Mouse (Mus musculus) intestine, embryonic 16.5 days (tissue): ENCODE results near the gene Tectb. TPM values are rescaled to one million over a fixed set of nuclear protein-coding genes. Genes with fewer than 3 reads are reported as not detected.
A peak's percentile ranks its signal among the peaks of the same experiment; 100 is the strongest.

Experiments used
- ATAC-seq: fragments of 200-750 bp; cut with Nextera tagmentation; 2 replicates; pipeline ENCODE4 v1.8.0; 2017; ENCODE audit warnings: moderate TSS enrichment, moderate library complexity
- H3K27ac ChIP-seq: fragments of 300-500 bp; sonication (generic); 2 replicates; pipeline ENCODE4 v1.5.1; 2014; ENCODE audit warnings: mild to moderate bottlenecking, low read length
- H3K27me3 ChIP-seq: fragments of 300-500 bp; sonication (generic); replicated peaks from 2 replicates; pipeline ENCODE4 v1.6.1; 2014; ENCODE audit warnings: low read length, control low read depth, mixed read lengths; ENCODE audit not compliant: control insufficient read depth, insufficient read depth
- H3K36me3 ChIP-seq: fragments of 300-500 bp; sonication (generic); 2 replicates; pipeline ENCODE4 v1.6.1; 2014; ENCODE audit warnings: low read length, control low read depth; ENCODE audit not compliant: control insufficient read depth, insufficient read depth
- H3K4me1 ChIP-seq: fragments of 300-500 bp; sonication (generic); 2 replicates; pipeline ENCODE4 v1.6.1; 2014; ENCODE audit warnings: low read length, control low read depth, mixed read lengths; ENCODE audit not compliant: control insufficient read depth, insufficient read depth
- H3K4me2 ChIP-seq: fragments of 300-500 bp; sonication (generic); 2 replicates; pipeline ENCODE4 v1.6.1; 2014; ENCODE audit warnings: low read depth, low read length, control low read depth
- H3K4me3 ChIP-seq: fragments of 300-500 bp; sonication (generic); 2 replicates; pipeline ENCODE4 v1.5.1; 2014; ENCODE audit warnings: mild to moderate bottlenecking, low read length
- H3K9ac ChIP-seq: fragments of 300-500 bp; sonication (generic); 2 replicates; pipeline ENCODE4 v1.6.1; 2014; ENCODE audit warnings: low read depth, low read length
- H3K9me3 ChIP-seq: fragments of 300-500 bp; sonication (generic); 2 replicates; pipeline ENCODE4 v1.6.1; 2016; ENCODE audit warnings: low read length, control low read depth; ENCODE audit not compliant: control insufficient read depth
- WGBS: fragments of 180-500 bp; shearing (Covaris S2); extraction: QIAGEN DNeasy Blood & Tissue Kit; methylation state at CpG from one replicate; pipeline ENCODE4 v1.1.7; 2014; 5-methylcytosine and 5-hydroxymethylcytosine counted together
- polyA plus RNA-seq: library from polyadenylated mRNA; unstranded; fragments of >200 nt; fragmentation: Nextera tagmentation; extraction: Ambion mirVana; gene quantifications from 2 replicates; pipeline ENCODE4 v1.2.1, GENCODE M21; 2015

Tectb gene
- polyA plus RNA-seq, 1 experiment from 2014 or later, result 0.18 TPM

GRCm38 (mm10) chr19:55211698-55212097 is 31.2 kb downstream of the Tectb start:
- no peaks in the 10 kb centered on the region for H3K4me1 ChIP-seq
- no peaks in the 10 kb centered on the region for H3K27me3 ChIP-seq
- no peak overlapping the region for H3K27ac ChIP-seq
- no peaks in the 10 kb centered on the region for H3K9me3 ChIP-seq
- WGBS, result 90% methylated on average over 1 of the region's 1 CpGs
- ATAC-seq, result no peak
- no peak overlapping the region for H3K9ac ChIP-seq
- H3K4me3 ChIP-seq, result no peak overlapping the region
- H3K36me3 ChIP-seq, result no peaks in the 10 kb centered on the region
- H3K4me2 ChIP-seq, result no peak overlapping the region

DNA sequence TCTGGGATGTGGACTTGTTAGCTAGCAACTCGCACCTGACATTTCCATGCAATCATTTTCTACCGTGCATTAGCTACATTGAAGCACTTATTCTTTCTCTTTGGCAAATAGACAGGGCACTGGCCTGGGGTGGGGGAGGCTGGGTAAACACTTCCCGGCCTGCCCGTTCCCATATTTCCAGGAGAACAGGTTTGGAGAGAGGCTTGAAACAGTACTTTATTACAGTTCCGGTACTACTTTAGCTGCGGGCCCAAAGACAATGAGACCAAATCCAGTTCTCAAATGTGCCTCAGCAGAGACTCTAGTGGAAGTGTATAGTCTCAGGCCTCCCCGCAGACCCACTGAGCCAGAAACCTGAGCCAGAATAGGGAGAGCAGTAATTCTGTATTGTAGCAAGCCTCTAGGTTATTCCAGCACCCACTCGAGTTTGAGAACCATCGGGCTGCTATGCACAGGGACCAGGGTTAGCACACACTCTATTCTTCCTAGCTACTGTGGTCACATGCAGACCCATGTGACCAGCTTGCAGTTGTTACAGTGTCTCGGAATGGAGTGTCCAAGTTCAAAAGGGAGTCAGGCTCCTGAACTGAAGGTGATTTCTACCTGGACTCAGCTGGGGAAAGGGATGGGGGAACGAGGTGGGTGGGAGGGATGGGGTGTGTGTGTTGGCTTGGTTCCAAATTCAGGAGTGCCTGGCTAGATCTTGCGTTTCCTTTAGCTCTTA is 33.2 kb downstream of the Tectb start:
- peak; percentile 45; the same call in 1 of the 2 replicates for ATAC-seq
- no peak overlapping the region for H3K27ac ChIP-seq
- H3K9ac ChIP-seq, result no peak overlapping the region
- 52% methylated on average over 12 of the region's 12 CpGs for WGBS
- no peak overlapping the region for H3K4me2 ChIP-seq
- no peaks in the 10 kb centered on the region for H3K36me3 ChIP-seq
- no peak overlapping the region for H3K4me3 ChIP-seq
- no peaks in the 10 kb centered on the region for H3K27me3 ChIP-seq
- peaks cover 7% of the 10 kb centered on the region for H3K4me1 ChIP-seq
- no peaks in the 10 kb centered on the region for H3K9me3 ChIP-seq

- no peak for ATAC-seq
- Histone ChIP-seq H3K4me2 (no peak overlapping the region), H3K9ac (no peak overlapping the region), H3K27me3 (no peaks in the 10 kb centered on the region), H3K9me3 (no peaks in the 10 kb centered on the region), H3K4me1 (peaks cover 8% of the 10 kb centered on the region), H3K4me3 (no peak overlapping the region), H3K36me3 (no peaks in the 10 kb centered on the region), H3K27ac (no peak overlapping the region)
- WGBS, result 87% methylated on average over 4 of the region's 4 CpGs
Measured at GRCm38 (mm10) chr19:55216876-55217275, 36.3 kb downstream of the Tectb start.

- Histone ChIP-seq H3K27ac (no peak overlapping the region), H3K9ac (no peak overlapping the region), H3K27me3 (no peaks in the 10 kb centered on the region), H3K9me3 (no peaks in the 10 kb centered on the region), H3K4me2 (no peak overlapping the region), H3K4me3 (no peak overlapping the region), H3K4me1 (peaks cover 8% of the 10 kb centered on the region), H3K36me3 (no peaks in the 10 kb centered on the region)
- no peak for ATAC-seq
- 65% methylated on average over 9 of the region's 9 CpGs for WGBS
Measured at GRCm38 (mm10) chr19:55217365-55217764, 36.8 kb downstream of the Tectb start.

DNA sequence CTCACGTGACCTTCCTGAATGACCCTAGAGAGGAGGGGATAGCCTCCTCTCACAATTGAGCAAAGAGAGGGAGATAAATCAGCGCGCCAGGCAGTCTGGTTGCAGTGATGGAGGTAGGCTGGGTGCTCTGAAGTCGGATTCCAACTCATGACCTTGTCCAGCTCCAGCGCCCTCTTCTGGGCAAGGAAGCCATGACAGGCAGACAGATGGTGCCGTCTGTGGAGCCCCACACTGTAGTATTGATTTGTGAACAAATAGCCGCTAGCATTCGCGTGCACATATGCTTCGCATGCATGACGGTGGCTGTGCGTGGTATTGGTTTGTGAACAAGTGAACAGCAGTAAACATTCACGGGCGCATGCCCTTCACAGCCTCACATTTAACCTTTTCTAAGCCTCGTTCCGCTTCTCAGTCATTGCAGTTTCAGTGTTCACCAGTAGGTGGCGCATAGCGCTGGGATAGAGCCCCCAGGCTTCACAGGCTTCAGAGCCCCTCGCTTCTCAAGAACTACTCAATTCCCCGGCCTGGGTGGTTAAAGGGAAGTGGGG is 37.7 kb downstream of the Tectb start:
- peaks cover 8% of the 10 kb centered on the region for H3K4me1 ChIP-seq
- H3K27ac ChIP-seq, result no peak overlapping the region
- peak overlapping the region; percentile 58 for H3K4me2 ChIP-seq
- WGBS, result 4% methylated on average over 20 of the region's 20 CpGs
- no peaks in the 10 kb centered on the region for H3K9me3 ChIP-seq
- H3K9ac ChIP-seq, result peak overlapping the region; percentile 58
- H3K4me3 ChIP-seq, result peak overlapping the region; percentile 46
- H3K27me3 ChIP-seq, result no peaks in the 10 kb centered on the region
- peak; percentile 75 for ATAC-seq
- no peaks in the 10 kb centered on the region for H3K36me3 ChIP-seq

- WGBS, result 24% methylated on average over 12 of the region's 12 CpGs
- Histone ChIP-seq H3K4me3 (peak overlapping the region; percentile 46), H3K4me2 (peak overlapping the region; percentile 58), H3K27ac (no peak overlapping the region), H3K36me3 (no peaks in the 10 kb centered on the region), H3K9ac (peak overlapping the region; percentile 58), H3K27me3 (no peaks in the 10 kb centered on the region), H3K4me1 (peaks cover 8% of the 10 kb centered on the region), H3K9me3 (no peaks in the 10 kb centered on the region)
- ATAC-seq, result peak; percentile 69
Measured at GRCm38 (mm10) chr19:55218741-55219221, 38.2 kb downstream of the Tectb start.

- H3K36me3 ChIP-seq, result no peaks in the 10 kb centered on the region
- no peak overlapping the region; the same call in 1 of the 2 replicates for H3K9ac ChIP-seq
- ATAC-seq, result 0 out of 2 replicates have a peak, but pooled peaks have one; percentile 22
- no peak overlapping the region for H3K27ac ChIP-seq
- peaks cover 8% of the 10 kb centered on the region for H3K4me1 ChIP-seq
- no peaks in the 10 kb centered on the region for H3K9me3 ChIP-seq
- H3K4me3 ChIP-seq, result no peak overlapping the region
- no peak overlapping the region for H3K4me2 ChIP-seq
- H3K27me3 ChIP-seq, result no peaks in the 10 kb centered on the region
- 71% methylated on average over 8 of the region's 8 CpGs for WGBS
Measured at GRCm38 (mm10) chr19:55219359-55219758, 38.8 kb downstream of the Tectb start.

- Histone ChIP-seq H3K9ac (no peak overlapping the region), H3K36me3 (no peaks in the 10 kb centered on the region), H3K4me3 (no peak overlapping the region), H3K4me1 (peaks cover 8% of the 10 kb centered on the region), H3K27ac (no peak overlapping the region), H3K27me3 (0 out of 2 replicates have a peak, but pooled peaks cover 3% of the 10 kb centered on the region), H3K9me3 (no peaks in the 10 kb centered on the region), H3K4me2 (no peak overlapping the region)
- 83% methylated on average over 6 of the region's 6 CpGs for WGBS
- no peak for ATAC-seq
Measured at GRCm38 (mm10) chr19:55221208-55221607, 40.7 kb downstream of the Tectb start.

DNA sequence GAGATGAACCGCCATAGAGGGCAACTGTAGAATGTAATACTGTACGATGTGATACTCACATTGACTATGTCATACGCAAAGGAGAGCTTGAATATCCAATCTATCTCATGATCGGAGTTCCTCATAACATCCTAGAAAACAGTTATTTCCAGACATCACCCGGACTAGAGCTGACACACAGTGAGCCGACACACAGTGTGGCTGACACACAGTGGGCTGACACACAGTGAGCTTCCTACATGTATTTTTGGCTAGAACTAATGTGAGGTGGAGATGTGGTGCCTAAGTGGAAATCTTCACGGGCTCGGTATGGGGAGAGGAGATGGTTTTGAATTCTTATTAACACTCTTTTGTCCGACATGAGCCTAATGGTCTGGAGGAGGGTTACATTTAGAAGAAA is 41.7 kb downstream of the Tectb start:
- H3K9me3 ChIP-seq, result no peaks in the 10 kb centered on the region
- H3K4me3 ChIP-seq, result no peak overlapping the region
- WGBS, result 91% methylated on average over 9 of the region's 9 CpGs
- no peak overlapping the region for H3K9ac ChIP-seq
- no peak overlapping the region for H3K4me2 ChIP-seq
- no peak overlapping the region for H3K27ac ChIP-seq
- ATAC-seq, result no peak
- 0 out of 2 replicates have a peak, but pooled peaks cover 3% of the 10 kb centered on the region for H3K27me3 ChIP-seq
- H3K4me1 ChIP-seq, result peaks cover 8% of the 10 kb centered on the region
- no peaks in the 10 kb centered on the region for H3K36me3 ChIP-seq
